Mouse (Mus musculus) liver, embryonic 12.5 days (tissue): Measurements from ENCODE around the gene Gstt3. TPM values are rescaled to one million over a fixed set of nuclear protein-coding genes. Genes with fewer than 3 reads are reported as not detected.
"Not testable (repeated sequence)": the region's sequence is repeated elsewhere in the genome, so short reads cannot be mapped to it uniquely, and the experiment has no call there.

Source experiments
- ATAC-seq: fragments of 200-750 bp; cut with Nextera tagmentation; 2 replicates; pipeline ENCODE4 v1.8.0; 2017; ENCODE audit warnings: moderate number of reproducible peaks, mild to moderate bottlenecking, moderate library complexity
- H3K27ac ChIP-seq: fragments of 300-500 bp; sonication (generic); 2 replicates; pipeline ENCODE4 v1.5.1; 2016; ENCODE audit warnings: mild to moderate bottlenecking
- H3K27me3 ChIP-seq: fragments of 300-500 bp; sonication (generic); replicated peaks from 2 replicates; pipeline ENCODE4 v1.6.1; 2016; ENCODE audit warnings: mild to moderate bottlenecking, moderate library complexity
- H3K36me3 ChIP-seq: fragments of 300-500 bp; sonication (generic); 2 replicates; pipeline ENCODE4 v1.6.1; 2016; ENCODE audit warnings: mild to moderate bottlenecking, moderate library complexity
- H3K4me1 ChIP-seq: fragments of 300-500 bp; sonication (generic); 2 replicates; pipeline ENCODE4 v1.6.1; 2016
- H3K4me2 ChIP-seq: fragments of 300-500 bp; sonication (generic); 2 replicates; pipeline ENCODE4 v1.6.1; 2016; ENCODE audit warnings: mild to moderate bottlenecking, moderate library complexity
- H3K4me3 ChIP-seq: fragments of 300-500 bp; sonication (generic); 2 replicates; pipeline ENCODE4 v1.5.1; 2016; ENCODE audit warnings: mild to moderate bottlenecking, moderate library complexity
- H3K9ac ChIP-seq: fragments of 300-500 bp; sonication (generic); 2 replicates; pipeline ENCODE4 v1.6.1; 2016; ENCODE audit warnings: mild to moderate bottlenecking, moderate library complexity
- H3K9me3 ChIP-seq: fragments of 300-500 bp; sonication (generic); replicated peaks from 2 replicates; pipeline ENCODE4 v1.6.1; 2016; ENCODE audit warnings: mild to moderate bottlenecking, moderate library complexity
- WGBS: fragments of 180-500 bp; shearing (Covaris S2); methylation state at CpG from one replicate; pipeline ENCODE4 v1.1.7; 2016; ENCODE audit not compliant: insufficient replicate concordance; 5-methylcytosine and 5-hydroxymethylcytosine counted together
- polyA plus RNA-seq: library from polyadenylated mRNA; unstranded; fragments of >200 nt; fragmentation: Nextera tagmentation; extraction: Ambion mirVana; gene quantifications from 2 replicates; pipeline ENCODE4 v1.2.1, GENCODE M21; 2016

Gene Gstt3
- polyA plus RNA-seq, 1 experiment from 2014 or later = 5.9 TPM

DNA sequence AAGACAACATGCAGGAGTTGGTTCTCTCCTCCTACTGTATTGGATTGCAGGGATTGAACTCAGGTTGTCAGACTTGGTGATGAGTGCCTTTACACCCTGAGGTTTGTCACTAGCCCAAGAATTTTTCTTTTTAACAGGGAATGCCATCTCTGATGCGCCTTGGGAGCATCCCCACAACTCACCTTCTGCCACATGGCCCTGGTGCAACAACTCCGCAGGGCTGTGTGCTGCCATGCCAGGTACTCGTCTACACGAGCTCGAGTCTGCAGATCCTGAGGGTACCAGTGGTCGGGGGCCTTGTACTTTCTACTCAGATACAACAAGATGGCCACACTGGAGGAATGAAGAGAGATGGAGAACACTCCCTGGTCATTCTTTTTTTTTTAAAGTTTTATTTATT, 4.7 kb downstream of the Gstt3 start:
- no peaks in the 10 kb centered on the region for H3K9me3 ChIP-seq
- no peak overlapping the region for H3K27ac ChIP-seq
- H3K4me1 ChIP-seq = peaks cover 25% of the 10 kb centered on the region
- no peak overlapping the region for H3K4me3 ChIP-seq
- 72% methylated on average over 6 of the region's 6 CpGs for WGBS
- no peak for ATAC-seq
- H3K36me3 ChIP-seq = no peaks in the 10 kb centered on the region
- H3K9ac ChIP-seq = no peak overlapping the region
- no peak overlapping the region for H3K4me2 ChIP-seq
- peaks cover 56% of the 10 kb centered on the region for H3K27me3 ChIP-seq

GRCm38 (mm10) chr10:75774587-75774986, 6.6 kb downstream of the Gstt3 start:
- no peaks in the 10 kb centered on the region for H3K9me3 ChIP-seq
- H3K27ac ChIP-seq = no peak overlapping the region
- peaks cover 24% of the 10 kb centered on the region for H3K4me1 ChIP-seq
- no peak overlapping the region for H3K4me3 ChIP-seq
- H3K27me3 ChIP-seq = peaks cover 36% of the 10 kb centered on the region
- ATAC-seq = no peak
- 79% methylated on average over 9 of the region's 9 CpGs for WGBS
- H3K9ac ChIP-seq = no peak overlapping the region
- H3K36me3 ChIP-seq = no peaks in the 10 kb centered on the region
- H3K4me2 ChIP-seq = no peak overlapping the region

DNA sequence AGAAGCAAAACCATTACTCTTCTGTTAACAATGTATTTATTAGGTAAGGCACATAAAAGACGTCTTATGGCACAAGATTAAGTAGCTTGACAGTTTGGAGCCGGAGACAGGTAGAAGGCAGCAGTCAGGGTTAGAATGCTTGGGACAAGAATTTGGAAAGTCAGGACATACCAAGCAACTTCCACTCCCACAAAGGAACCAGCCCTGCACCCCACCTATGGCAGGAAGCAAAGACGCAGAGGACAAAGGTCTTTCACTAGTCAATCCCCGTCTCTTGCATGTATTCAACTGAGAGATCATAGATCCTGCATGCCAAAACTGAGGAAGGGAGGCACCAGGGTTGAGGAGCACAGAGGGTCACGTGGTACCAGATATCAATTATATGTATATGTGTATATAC, 7.1 kb downstream of the Gstt3 start:
- H3K4me3 ChIP-seq = no peak overlapping the region
- no peaks in the 10 kb centered on the region for H3K36me3 ChIP-seq
- H3K4me1 ChIP-seq = peaks cover 24% of the 10 kb centered on the region
- H3K9ac ChIP-seq = no peak overlapping the region
- WGBS = 79% methylated on average over 5 of the region's 5 CpGs
- H3K4me2 ChIP-seq = peak overlapping the region; percentile 99; the same call in 1 of the 2 replicates
- H3K27ac ChIP-seq = no peak overlapping the region
- no peaks in the 10 kb centered on the region for H3K9me3 ChIP-seq
- H3K27me3 ChIP-seq = peaks cover 31% of the 10 kb centered on the region
- no peak for ATAC-seq

DNA sequence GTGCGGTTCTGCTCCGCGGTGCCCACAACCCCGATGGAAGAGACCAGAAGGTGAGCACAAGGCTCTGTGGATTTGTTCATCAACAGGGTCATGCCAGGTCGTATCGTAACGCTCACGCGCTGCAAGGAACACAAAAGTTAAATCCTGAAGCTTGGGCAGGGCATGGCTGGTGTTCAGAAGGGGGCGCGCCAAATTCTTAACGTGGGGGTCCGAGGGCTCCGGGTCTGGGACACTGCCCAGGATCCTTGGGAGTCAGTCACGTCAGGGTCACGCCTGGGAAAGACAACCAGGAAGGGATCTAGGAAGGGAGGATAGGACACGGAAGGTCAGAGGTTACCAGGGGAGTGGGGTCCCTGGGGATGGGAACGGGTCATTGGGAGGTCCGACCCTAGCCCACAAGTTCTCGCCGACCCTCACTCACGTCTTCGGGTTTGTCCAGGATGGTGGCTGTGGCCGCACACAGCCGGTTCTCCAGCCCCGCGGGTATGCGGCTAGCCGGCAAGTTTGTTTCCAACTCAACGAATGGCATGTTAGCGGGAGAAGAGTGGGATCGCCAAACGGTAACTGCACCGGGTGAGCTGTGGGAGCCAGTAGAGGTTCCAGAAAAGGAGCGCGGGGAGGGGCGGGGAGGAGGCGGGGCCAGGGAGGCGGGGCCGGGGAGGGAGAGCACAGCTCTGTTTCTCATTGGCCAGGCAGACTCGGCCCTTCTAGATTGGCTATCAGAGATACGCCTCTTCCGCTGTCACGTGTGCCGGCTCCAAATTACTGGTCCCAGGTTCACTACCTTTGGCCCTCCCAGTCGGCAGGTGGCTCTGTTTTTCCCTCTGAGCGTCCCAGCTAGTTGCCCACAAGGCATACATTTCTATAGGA, 8.2 kb downstream of the Gstt3 start, which contains the start of gene Ddt:
Gene Ddt, minus strand, starts transcription at position 620 of the 870 bp plus-strand sequence.
- WGBS = under 1% methylated on average over 46 of the region's 47 CpGs
- Histone ChIP-seq H3K9ac (peak within 1 kb of the TSS; percentile 78), H3K9me3 (no peaks in the 10 kb centered on the region), H3K4me2 (peak within 1 kb of the TSS; percentile 99), H3K4me3 (peak within 1 kb of the TSS; percentile 72), H3K36me3 (no peaks in the 10 kb centered on the region), H3K27ac (peak within 1 kb of the TSS; percentile 72), H3K27me3 (peaks cover 22% of the 10 kb centered on the region), H3K4me1 (peaks cover 24% of the 10 kb centered on the region)
- peak; percentile 92 for ATAC-seq

- 40% methylated on average over 5 of the region's 5 CpGs for WGBS
These were observed 13.5 kb downstream of the Gstt3 start for GRCm38 (mm10) chr10:75767756-75768155.

GRCm38 (mm10) chr10:75766856-75767255, 14.4 kb downstream of the Gstt3 start:
- 72% methylated on average over 6 of the region's 6 CpGs for WGBS
- ATAC-seq = no peak

More at GRCm38 (mm10) chr10:75767756-75768155, 13.5 kb downstream of the Gstt3 start:
- H3K27ac ChIP-seq, H3K9ac ChIP-seq, H3K4me3 ChIP-seq, ATAC-seq, H3K36me3 ChIP-seq, H3K4me2 ChIP-seq, H3K27me3 ChIP-seq, H3K9me3 ChIP-seq: not testable (repeated sequence)
- peaks cover 36% of the 10 kb centered on the region for H3K4me1 ChIP-seq

DNA sequence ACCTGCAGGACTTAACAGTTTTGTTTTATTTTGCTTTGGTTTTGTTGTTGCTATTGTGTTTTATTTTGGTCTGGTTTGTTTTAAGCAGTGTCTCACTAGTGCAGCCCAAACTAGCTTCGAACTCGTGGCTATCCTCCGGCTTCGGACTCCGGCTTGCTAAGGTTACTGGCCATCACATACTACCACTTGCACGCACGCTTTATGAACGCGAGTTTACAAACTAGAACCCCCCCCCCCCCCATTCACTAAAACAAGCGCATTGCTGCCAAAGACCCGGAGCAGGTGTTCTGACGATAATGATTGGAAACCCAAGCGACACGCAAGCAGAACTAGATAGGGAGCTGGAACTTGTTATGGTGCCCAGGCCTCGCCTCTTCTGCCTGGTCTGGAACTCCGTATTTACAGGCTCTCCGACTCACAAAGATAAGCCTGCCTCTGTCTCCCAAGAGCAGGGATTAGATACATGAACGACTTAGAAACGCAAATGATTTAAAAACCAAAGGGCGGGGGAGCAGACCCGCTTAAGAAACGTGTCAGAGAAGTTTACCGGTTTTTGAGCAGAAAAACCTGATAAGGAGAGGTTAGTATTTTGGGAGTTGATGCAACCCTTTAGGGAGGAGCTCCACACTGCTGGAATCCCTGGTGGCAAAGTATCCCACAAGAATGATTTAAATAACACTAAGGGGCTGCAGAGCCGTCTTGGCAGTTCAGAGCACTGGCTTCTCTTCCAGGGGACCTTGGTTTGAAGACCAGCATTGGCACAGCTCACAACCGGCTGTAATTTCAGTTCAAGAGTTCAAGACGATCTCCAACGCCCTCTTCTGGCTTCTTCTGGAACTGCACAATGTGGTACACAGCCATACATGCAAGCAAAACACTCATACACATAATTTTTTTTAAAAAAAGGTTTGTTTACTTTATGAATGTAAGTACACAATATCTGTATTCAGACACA, 16.4 kb downstream of the Gstt3 start:
- peaks cover 39% of the 10 kb centered on the region for H3K4me1 ChIP-seq
- peak; percentile 51 for ATAC-seq
- WGBS = under 1% methylated on average over 27 of the region's 27 CpGs

More at GRCm38 (mm10) chr10:75766856-75767255, 14.4 kb downstream of the Gstt3 start:
- Histone ChIP-seq H3K4me3 (no peak overlapping the region), H3K9ac (no peak overlapping the region), H3K4me2 (no peak overlapping the region), H3K9me3 (no peaks in the 10 kb centered on the region), H3K27ac (no peak overlapping the region), H3K27me3 (no peaks in the 10 kb centered on the region), H3K4me1 (peaks cover 38% of the 10 kb centered on the region), H3K36me3 (peaks cover 6% of the 10 kb centered on the region)

DNA sequence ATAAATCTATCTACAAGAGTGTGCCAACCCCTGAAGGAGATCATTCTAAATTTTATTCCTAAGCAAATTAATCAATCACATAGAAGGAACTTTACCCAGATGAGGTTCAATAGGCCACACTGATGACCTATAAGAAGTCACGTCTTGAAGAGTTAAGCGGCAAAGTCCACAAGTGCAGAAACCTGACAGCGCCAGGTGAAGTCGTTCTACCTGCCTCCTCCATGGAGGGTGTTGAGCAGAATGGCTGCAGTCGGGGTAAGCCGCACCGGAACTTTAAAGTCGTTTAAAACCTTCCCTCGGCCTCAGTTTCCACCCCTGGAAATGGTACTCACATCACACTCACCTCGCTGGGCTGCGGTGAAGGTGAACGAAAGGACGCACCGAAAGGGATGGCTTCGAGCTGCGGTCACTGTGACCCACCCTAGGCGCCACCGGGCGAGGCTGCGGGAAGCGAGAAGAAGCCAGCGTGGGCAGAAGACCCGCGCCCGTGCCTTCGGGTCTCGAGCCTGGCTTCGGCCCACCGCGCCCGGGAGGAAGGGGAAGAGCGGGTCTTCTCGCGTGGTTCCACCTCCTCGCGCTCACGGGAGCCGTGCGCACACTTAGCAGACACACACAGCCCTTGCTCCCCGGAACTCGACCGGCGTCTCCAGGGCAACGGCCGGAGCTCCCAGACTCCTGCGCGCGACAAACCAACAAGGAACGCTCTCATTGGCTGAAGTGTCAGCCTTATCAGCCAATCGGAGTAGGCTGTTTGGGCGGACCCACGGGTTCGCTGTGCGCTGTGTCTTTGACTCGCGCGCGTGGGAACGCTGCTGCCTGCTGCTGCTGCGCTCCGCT, 17.3 kb downstream of the Gstt3 start, which contains the start of gene Cabin1:
Gene Cabin1, minus strand, starts transcription at position 660 of the 837 bp plus-strand sequence.
- peaks cover 39% of the 10 kb centered on the region for H3K4me1 ChIP-seq
- peak within 1 kb of the TSS; percentile 97 for H3K4me3 ChIP-seq
- H3K27ac ChIP-seq = peak within 1 kb of the TSS; percentile 95
- under 1% methylated on average over 61 of the region's 61 CpGs for WGBS
- peak within 1 kb of the TSS; percentile 87 for H3K4me2 ChIP-seq
- H3K9me3 ChIP-seq = no peaks in the 10 kb centered on the region
- peaks cover 35% of the 10 kb centered on the region for H3K36me3 ChIP-seq
- H3K9ac ChIP-seq = peak within 1 kb of the TSS; percentile 92
- peak; percentile 93 for ATAC-seq
- no peaks in the 10 kb centered on the region for H3K27me3 ChIP-seq

More for the DNA sequence above, 16.4 kb downstream of the Gstt3 start:
- H3K9ac ChIP-seq = peak overlapping the region; percentile 92
- peak overlapping the region; percentile 87 for H3K4me2 ChIP-seq
- H3K27me3 ChIP-seq = no peaks in the 10 kb centered on the region
- no peaks in the 10 kb centered on the region for H3K9me3 ChIP-seq
- H3K4me3 ChIP-seq = peak overlapping the region; percentile 97
- peak overlapping the region; percentile 95 for H3K27ac ChIP-seq
- peaks cover 26% of the 10 kb centered on the region for H3K36me3 ChIP-seq

GRCm38 (mm10) chr10:75762413-75762812, 18.8 kb downstream of the Gstt3 start:
- peak overlapping the region; percentile 68 for H3K9ac ChIP-seq
- H3K4me3 ChIP-seq = peak overlapping the region; percentile 97
- H3K27me3 ChIP-seq = no peaks in the 10 kb centered on the region
- peak; percentile 61 for ATAC-seq
- peaks cover 50% of the 10 kb centered on the region for H3K36me3 ChIP-seq
- peak overlapping the region; percentile 87 for H3K4me2 ChIP-seq
- H3K27ac ChIP-seq = peak overlapping the region; percentile 94
- no peaks in the 10 kb centered on the region for H3K9me3 ChIP-seq
- peaks cover 33% of the 10 kb centered on the region for H3K4me1 ChIP-seq
- 50% methylated on average over 3 of the region's 3 CpGs for WGBS

GRCm38 (mm10) chr10:75760311-75760710, 20.9 kb downstream of the Gstt3 start:
- no peak for ATAC-seq
- Histone ChIP-seq H3K4me1 (peaks cover 29% of the 10 kb centered on the region), H3K4me3 (no peak overlapping the region), H3K27ac (no peak overlapping the region), H3K9me3 (no peaks in the 10 kb centered on the region), H3K36me3 (peaks cover 71% of the 10 kb centered on the region), H3K4me2 (no peak overlapping the region), H3K9ac (no peak overlapping the region), H3K27me3 (no peaks in the 10 kb centered on the region)
- 86% methylated on average over 3 of the region's 3 CpGs for WGBS

DNA sequence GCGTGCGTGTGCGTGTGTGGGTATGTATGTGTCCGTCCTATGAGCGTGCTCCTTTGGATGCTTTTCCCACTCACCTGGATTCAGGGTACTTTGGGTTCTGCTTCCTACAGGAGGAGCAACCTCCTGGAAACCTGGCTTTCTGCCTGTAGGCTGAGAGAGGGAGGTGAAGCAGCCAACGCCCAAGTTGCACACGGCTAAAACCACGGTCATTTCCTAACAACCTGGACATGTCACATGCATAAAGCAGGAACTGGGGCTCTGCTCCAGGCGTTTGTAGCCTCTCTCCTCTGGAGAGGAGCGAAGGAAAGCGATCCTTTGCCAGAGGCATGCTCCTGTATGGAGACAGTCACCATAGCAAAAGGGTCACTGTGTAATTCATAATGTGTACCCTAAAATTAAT, 24.5 kb downstream of the Gstt3 start:
- Histone ChIP-seq H3K27me3 (no peaks in the 10 kb centered on the region), H3K36me3 (peaks cover 100% of the 10 kb centered on the region), H3K4me3 (no peak overlapping the region), H3K4me2 (no peak overlapping the region), H3K9ac (no peak overlapping the region), H3K27ac (no peak overlapping the region), H3K9me3 (no peaks in the 10 kb centered on the region), H3K4me1 (peaks cover 6% of the 10 kb centered on the region)
- ATAC-seq = no peak
- 85% methylated on average over 11 of the region's 11 CpGs for WGBS
